Comparison of ENCODE assay signal across 8 mouse cellular contexts in genomic region chr13:74167057-74167413, GRCm38 (mm10). TPM values are rescaled to one million over a fixed set of nuclear protein-coding genes. Genes with fewer than 3 reads are reported as not detected.
DNase-seq lines count a peak whose midpoint lies in the region; ATAC-seq and TF ChIP-seq lines count a peak whose summit lies in the region.

No protein-coding gene starts in this region.

- H3K27ac ChIP-seq in heart, embryonic 15.5 days, result no peak overlapping the region
- H3K27ac ChIP-seq in liver, embryonic 15.5 days (replicated peaks), result no peak overlapping the region

- peaks cover 15% of the 10 kb centered on the region for H3K4me1 ChIP-seq in G1E (ENCODE audit: insufficient read depth, low read depth, low read length)
- H3K4me1 ChIP-seq in heart, embryonic 15.5 days (replicated peaks), result peaks cover 10% of the 10 kb centered on the region
- peaks cover 13% of the 10 kb centered on the region for H3K4me1 ChIP-seq in liver, embryonic 15.5 days (replicated peaks)

- TF ChIP-seq CTCF in G1E (IDR thresholded peaks at IDR 0.05; ENCODE audit: low read depth, low read length), result no peak

- H3K36me3 ChIP-seq in G1E (replicated peaks), result peaks cover 33% of the 10 kb centered on the region
- H3K36me3 ChIP-seq in heart, embryonic 15.5 days, result peaks cover 22% of the 10 kb centered on the region
- H3K36me3 ChIP-seq in liver, embryonic 15.5 days (replicated peaks), result peaks cover 16% of the 10 kb centered on the region

- H3K4me3 ChIP-seq in G1E (ENCODE audit: low read depth, low read length), result peak overlapping the region; percentile 62; the same call in 1 of the 2 replicates
- peak overlapping the region; percentile 58 for H3K4me3 ChIP-seq in heart, embryonic 15.5 days
- peak overlapping the region; percentile 54 for H3K4me3 ChIP-seq in liver, embryonic 15.5 days (replicated peaks)

- H3K27me3 ChIP-seq in G1E (ENCODE audit: insufficient read depth, low read length), result peaks cover 16% of the 10 kb centered on the region
- H3K27me3 ChIP-seq in heart, embryonic 15.5 days, result no peaks in the 10 kb centered on the region
- H3K27me3 ChIP-seq in liver, embryonic 15.5 days, result no peaks in the 10 kb centered on the region

- peak overlapping the region; percentile 90 for H3K4me2 ChIP-seq in heart, embryonic 15.5 days
- peak overlapping the region; percentile 73 for H3K4me2 ChIP-seq in liver, embryonic 15.5 days

- DNase-seq in embryo, embryonic 10 days (ENCODE audit: low spot score), result peak; percentile 8
- no peak for DNase-seq in embryo, embryonic 11 days
- DNase-seq in G1E (ENCODE audit: low spot score), result no peak
- no peak for DNase-seq in adrenal gland, postnatal 36 days
- no peak for DNase-seq in spleen, postnatal 4 days (ENCODE audit: low spot score in 2 of 2)
- DNase-seq in MN1 (ENCODE audit: low spot score), result no peak

- no peak for ATAC-seq in G1E (ENCODE audit: extremely low read depth, insufficient number of reproducible peaks, low FRiP score, poor library complexity, severe bottlenecking)
- ATAC-seq in heart, embryonic 15.5 days (replicated peaks; ENCODE audit: insufficient number of reproducible peaks, insufficient read depth, low FRiP score, low read depth), result peak; percentile 15; the same call in 1 of the 2 replicates
- 0 out of 2 replicates have a peak, but pooled peaks have one; percentile 20 for ATAC-seq in liver, embryonic 15.5 days (ENCODE audit: insufficient read depth)

- 6% methylated on average over 9 of the region's 9 CpGs for WGBS in heart, embryonic 15.5 days
- WGBS in liver, embryonic 15.5 days (ENCODE audit: insufficient replicate concordance), result 9% methylated on average over 9 of the region's 9 CpGs

- peak overlapping the region; percentile 63 for H3K9ac ChIP-seq in heart, embryonic 15.5 days
- H3K9ac ChIP-seq in liver, embryonic 15.5 days, result peak overlapping the region; percentile 27; the same call in 1 of the 2 replicates

- no peaks in the 10 kb centered on the region for H3K9me3 ChIP-seq in G1E (replicated peaks)
- H3K9me3 ChIP-seq in heart, embryonic 15.5 days (replicated peaks), result no peaks in the 10 kb centered on the region
- H3K9me3 ChIP-seq in liver, embryonic 15.5 days (replicated peaks), result no peaks in the 10 kb centered on the region

RNA-seq across cellular contexts. Expression of gene Exoc3, which starts 41.5 kb away (rescaled TPM):
- 34.3 and 39.1 TPM in 2 replicates for total RNA-seq in G1E (2014; fragmentation: Nextera tagmentation)
- 43.7 and 46.7 TPM in 2 replicates for total RNA-seq in G1E (2017)
- 7.9 and 26.6 TPM in 2 replicates for polyA plus RNA-seq in G1E (2012)
- polyA plus RNA-seq in heart, embryonic 15.5 days (2015; fragmentation: Nextera tagmentation; extraction: Ambion mirVana), result 57.0 and 61.2 TPM in 2 replicates
- polyA plus RNA-seq in liver, embryonic 15.5 days (2015; fragmentation: Nextera tagmentation; extraction: Ambion mirVana), result 23.7 and 24.0 TPM in 2 replicates
- 10 to 100 TPM; 60.9 to 67.5 TPM for total RNA-seq in adrenal gland, postnatal 36 days (2021)

RNA-seq across cellular contexts. Expression of gene Slc9a3, which starts 45.8 kb away (rescaled TPM):
- total RNA-seq in G1E (2014; fragmentation: Nextera tagmentation) (not detected in 2 replicates), G1E (2017) (0.06 and 0.11 TPM in 2 replicates)
- polyA plus RNA-seq in G1E (2012), result not detected in 2 replicates
- polyA plus RNA-seq in heart, embryonic 15.5 days (2015; fragmentation: Nextera tagmentation; extraction: Ambion mirVana), result 0.09 TPM in 1 of 2 replicates, not detected in the other
- not detected in 2 replicates for polyA plus RNA-seq in liver, embryonic 15.5 days (2015; fragmentation: Nextera tagmentation; extraction: Ambion mirVana)
- under 1 TPM; 0.10 to 0.20 TPM for total RNA-seq in adrenal gland, postnatal 36 days (2021)
